Mouse (Mus musculus): ENCODE results near the gene Ctso. TPM values are rescaled to one million over a fixed set of nuclear protein-coding genes. Genes with fewer than 3 reads are reported as not detected.

Ctso gene
- 5.1 and 5.6 TPM in 2 replicates for polyA plus RNA-seq (2016; fragmentation: Nextera tagmentation; extraction: Ambion mirVana)

- Histone ChIP-seq H3K27me3 (replicated peaks) (no peaks in the 10 kb centered on the region), H3K9me3 (replicated peaks) (no peaks in the 10 kb centered on the region), H3K4me3 (peak within 1 kb of the TSS; percentile 87), H3K27ac (peak within 1 kb of the TSS; percentile 75), H3K4me2 (peak within 1 kb of the TSS; percentile 56), H3K9ac (peak within 1 kb of the TSS; percentile 81), H3K4me1 (0 out of 2 replicates have a peak, but pooled peaks cover 7% of the 10 kb centered on the region), H3K36me3 (no peaks in the 10 kb centered on the region)
- WGBS (ENCODE audit: insufficient replicate concordance): 11% methylated on average over 27 of the region's 27 CpGs
- peak; percentile 94 for ATAC-seq
Measured at GRCm38 (mm10) chr3:81932141-81933101, at the start of gene Ctso. Ctso (plus strand) TSS chr3:81932601.

GRCm38 (mm10) chr3:81883916-81884315, 48.5 kb upstream of the Ctso start:
- Histone ChIP-seq H3K4me1 (no peaks in the 10 kb centered on the region), H3K36me3 (no peaks in the 10 kb centered on the region), H3K9me3 (replicated peaks) (no peaks in the 10 kb centered on the region), H3K27me3 (replicated peaks) (no peaks in the 10 kb centered on the region), H3K9ac (no peak overlapping the region), H3K27ac (no peak overlapping the region), H3K4me2 (no peak overlapping the region), H3K4me3 (no peak overlapping the region)
- ATAC-seq: no peak

DNA sequence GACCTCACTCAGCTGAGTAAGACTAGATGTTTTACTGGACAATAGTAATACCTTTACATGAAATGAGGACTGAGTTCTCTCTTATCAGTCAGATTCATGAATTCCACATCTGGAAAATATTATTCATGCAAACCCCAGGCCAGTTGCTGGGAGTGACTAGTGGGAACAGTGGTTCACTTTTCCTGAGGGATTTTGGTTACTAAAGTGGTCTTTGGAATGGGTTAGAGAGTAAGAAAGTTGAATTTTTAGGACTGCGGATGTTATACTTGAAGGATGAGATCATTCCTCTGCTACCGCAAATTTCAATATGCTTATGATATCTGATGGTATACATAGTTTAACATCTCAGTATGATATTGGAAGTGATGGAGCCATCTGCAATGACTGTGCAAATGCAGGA, 46.8 kb upstream of the Ctso start:
- WGBS (ENCODE audit: insufficient replicate concordance): 83% methylated on average over 2 of the region's 2 CpGs
- Histone ChIP-seq H3K9ac (no peak overlapping the region), H3K4me2 (no peak overlapping the region), H3K9me3 (replicated peaks) (no peaks in the 10 kb centered on the region), H3K27ac (no peak overlapping the region), H3K4me1 (no peaks in the 10 kb centered on the region), H3K36me3 (no peaks in the 10 kb centered on the region), H3K4me3 (no peak overlapping the region), H3K27me3 (replicated peaks) (no peaks in the 10 kb centered on the region)
- no peak for ATAC-seq

DNA sequence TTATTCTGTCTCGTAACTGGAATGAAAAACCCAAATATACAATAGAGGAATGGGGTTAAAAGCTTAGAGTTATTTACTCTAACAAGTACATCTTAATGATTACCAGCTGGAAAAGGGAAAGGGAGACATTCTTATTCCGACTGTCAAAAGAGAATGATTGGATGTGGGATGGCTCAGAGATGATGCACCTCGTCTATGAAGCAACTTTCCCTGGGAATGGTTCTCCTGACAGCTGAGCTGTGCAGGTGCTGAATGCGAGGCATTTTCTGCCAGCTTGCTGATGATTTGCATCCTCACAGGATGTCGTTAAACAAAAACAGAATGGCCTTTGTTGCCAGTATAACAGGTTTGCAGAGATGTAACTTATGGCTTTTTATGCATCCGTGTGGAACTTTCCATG, 43.3 kb upstream of the Ctso start:
- Histone ChIP-seq H3K9me3 (replicated peaks) (no peaks in the 10 kb centered on the region), H3K4me2 (no peak overlapping the region), H3K4me3 (no peak overlapping the region), H3K9ac (no peak overlapping the region), H3K27ac (no peak overlapping the region), H3K27me3 (replicated peaks) (no peaks in the 10 kb centered on the region), H3K36me3 (no peaks in the 10 kb centered on the region), H3K4me1 (no peaks in the 10 kb centered on the region)
- no peak for ATAC-seq
- 57% methylated on average over 6 of the region's 6 CpGs for WGBS (ENCODE audit: insufficient replicate concordance)

DNA sequence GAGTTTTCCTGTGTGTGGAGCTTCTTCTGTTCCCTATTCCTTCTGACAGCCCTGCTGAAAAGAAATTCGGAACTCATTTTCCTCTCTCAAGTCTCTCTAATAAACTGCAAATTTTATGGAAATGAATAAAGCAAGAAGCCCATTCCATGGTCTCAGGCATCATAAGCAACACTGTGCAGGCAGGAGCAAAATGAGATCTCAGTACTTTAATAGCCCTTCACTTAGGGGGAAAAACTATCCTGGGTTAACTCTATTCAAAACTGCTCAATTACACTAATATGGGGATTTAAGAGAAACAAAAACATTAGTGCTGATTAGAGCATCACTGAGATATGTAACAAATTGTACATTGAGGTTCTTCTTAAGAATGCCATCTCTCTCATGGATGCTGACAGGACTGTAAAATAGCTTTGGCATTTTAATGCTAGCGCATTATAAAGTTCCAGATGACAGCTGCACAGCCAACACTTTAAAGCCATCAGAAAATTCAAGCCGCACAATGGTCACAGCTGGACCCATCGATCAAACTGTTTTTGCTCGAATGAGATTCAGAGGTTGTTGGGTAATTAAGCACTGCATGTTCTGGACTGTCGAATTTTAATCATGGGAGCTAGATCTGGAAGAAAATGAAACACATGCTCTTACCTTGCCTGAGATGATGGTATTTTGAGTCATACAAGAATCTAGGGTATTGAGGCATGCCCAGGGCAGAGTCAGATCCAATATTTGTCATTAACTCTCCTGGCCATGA, 21.9 kb upstream of the Ctso start:
- Histone ChIP-seq H3K9me3 (replicated peaks) (no peaks in the 10 kb centered on the region), H3K36me3 (no peaks in the 10 kb centered on the region), H3K27me3 (replicated peaks) (no peaks in the 10 kb centered on the region), H3K4me3 (no peak overlapping the region), H3K27ac (no peak overlapping the region), H3K9ac (no peak overlapping the region), H3K4me2 (no peak overlapping the region), H3K4me1 (no peaks in the 10 kb centered on the region)
- 66% methylated on average over 6 of the region's 6 CpGs for WGBS (ENCODE audit: insufficient replicate concordance)
- no peak for ATAC-seq

DNA sequence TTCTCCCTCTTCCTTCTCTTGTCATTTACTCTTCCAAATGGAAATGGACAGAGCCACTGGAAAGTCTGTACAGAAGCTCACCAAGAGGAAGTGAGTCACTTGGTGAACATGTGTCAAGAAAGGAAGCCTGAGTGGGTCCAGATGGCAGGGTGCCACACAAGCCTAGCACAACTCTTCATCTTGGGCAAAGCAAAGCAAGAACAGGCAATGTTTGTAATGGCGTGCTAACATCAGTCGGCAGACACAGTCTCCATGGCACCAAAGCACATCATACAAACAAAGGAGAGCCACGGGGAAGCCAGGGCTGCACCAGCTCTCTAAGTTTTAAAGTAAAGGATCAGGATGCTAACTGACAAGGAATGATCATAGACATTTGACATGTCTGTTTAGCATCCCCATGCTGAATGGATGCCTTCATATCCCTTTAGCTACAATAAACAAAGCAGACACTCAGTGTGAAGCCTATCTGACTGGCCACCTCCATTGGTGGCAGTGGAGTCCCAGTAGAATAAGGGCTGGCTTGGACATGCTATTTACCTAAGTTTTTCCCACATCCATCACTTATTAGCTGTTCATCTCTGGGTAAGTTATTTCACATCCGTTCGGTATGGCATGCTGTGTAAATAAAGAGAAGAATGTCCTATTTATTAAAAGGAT, 16.2 kb upstream of the Ctso start:
- H3K4me1 ChIP-seq: no peaks in the 10 kb centered on the region
- ATAC-seq: no peak
- no peaks in the 10 kb centered on the region for H3K27me3 ChIP-seq (replicated peaks)
- H3K27ac ChIP-seq: no peak overlapping the region
- no peaks in the 10 kb centered on the region for H3K9me3 ChIP-seq (replicated peaks)
- no peak overlapping the region for H3K4me2 ChIP-seq
- WGBS (ENCODE audit: insufficient replicate concordance): 68% methylated on average over 5 of the region's 5 CpGs
- H3K4me3 ChIP-seq: no peak overlapping the region
- H3K9ac ChIP-seq: no peak overlapping the region
- no peaks in the 10 kb centered on the region for H3K36me3 ChIP-seq

DNA sequence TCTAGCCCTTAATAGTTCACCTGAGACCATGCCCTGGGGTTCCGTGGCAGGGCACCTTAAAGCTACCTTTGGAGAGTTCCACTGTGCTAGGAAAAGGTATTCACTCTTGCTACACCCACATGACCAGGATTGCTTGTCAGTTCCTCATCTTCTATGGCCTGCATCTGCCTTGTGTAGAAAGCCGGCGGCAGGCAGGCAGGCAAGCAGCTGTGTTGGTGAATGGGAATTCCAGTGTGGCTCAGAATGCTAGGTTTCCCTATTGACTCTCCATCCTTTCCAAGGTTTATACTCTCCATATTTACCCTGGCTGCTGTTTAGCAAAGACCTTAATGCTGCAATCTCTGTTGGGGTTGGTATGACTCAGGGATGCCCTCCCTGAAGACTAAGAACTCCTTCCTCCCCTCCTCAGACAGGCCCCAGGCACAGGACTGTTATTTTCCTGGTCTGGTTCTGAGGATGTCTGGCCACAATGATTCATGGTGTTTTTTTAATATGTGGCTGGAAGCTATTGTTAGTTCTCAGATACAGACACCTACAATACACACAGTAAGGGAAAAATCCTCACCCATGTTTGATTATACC, 15.0 kb upstream of the Ctso start:
- H3K27me3 ChIP-seq (replicated peaks): no peaks in the 10 kb centered on the region
- H3K4me2 ChIP-seq: no peak overlapping the region
- no peak overlapping the region for H3K4me3 ChIP-seq
- no peaks in the 10 kb centered on the region for H3K4me1 ChIP-seq
- no peak for ATAC-seq
- H3K36me3 ChIP-seq: no peaks in the 10 kb centered on the region
- no peak overlapping the region for H3K9ac ChIP-seq
- no peaks in the 10 kb centered on the region for H3K9me3 ChIP-seq (replicated peaks)
- WGBS (ENCODE audit: insufficient replicate concordance): 77% methylated on average over 3 of the region's 3 CpGs
- H3K27ac ChIP-seq: no peak overlapping the region

GRCm38 (mm10) chr3:81918215-81918614, 14.2 kb upstream of the Ctso start:
- Histone ChIP-seq H3K4me1 (no peaks in the 10 kb centered on the region), H3K9ac (no peak overlapping the region), H3K4me3 (no peak overlapping the region), H3K36me3 (no peaks in the 10 kb centered on the region), H3K9me3 (replicated peaks) (no peaks in the 10 kb centered on the region), H3K4me2 (no peak overlapping the region), H3K27me3 (replicated peaks) (no peaks in the 10 kb centered on the region), H3K27ac (no peak overlapping the region)
- no peak for ATAC-seq
- WGBS (ENCODE audit: insufficient replicate concordance): 71% methylated on average over 8 of the region's 8 CpGs

GRCm38 (mm10) chr3:81919681-81920080, 12.7 kb upstream of the Ctso start:
- Histone ChIP-seq H3K4me2 (no peak overlapping the region), H3K27ac (no peak overlapping the region), H3K4me1 (no peaks in the 10 kb centered on the region), H3K9me3 (replicated peaks) (no peaks in the 10 kb centered on the region), H3K27me3 (replicated peaks) (no peaks in the 10 kb centered on the region), H3K4me3 (no peak overlapping the region), H3K9ac (no peak overlapping the region), H3K36me3 (no peaks in the 10 kb centered on the region)
- 66% methylated on average over 3 of the region's 3 CpGs for WGBS (ENCODE audit: insufficient replicate concordance)
- no peak for ATAC-seq

GRCm38 (mm10) chr3:81922910-81923309, 9.5 kb upstream of the Ctso start:
- H3K4me3 ChIP-seq: no peak overlapping the region
- H3K36me3 ChIP-seq: no peaks in the 10 kb centered on the region
- WGBS (ENCODE audit: insufficient replicate concordance): 28% methylated on average over 4 of the region's 4 CpGs
- H3K9me3 ChIP-seq (replicated peaks): no peaks in the 10 kb centered on the region
- H3K27me3 ChIP-seq (replicated peaks): no peaks in the 10 kb centered on the region
- ATAC-seq: no peak
- no peak overlapping the region for H3K4me2 ChIP-seq
- H3K4me1 ChIP-seq: no peaks in the 10 kb centered on the region
- H3K9ac ChIP-seq: no peak overlapping the region
- no peak overlapping the region for H3K27ac ChIP-seq

- H3K4me2 ChIP-seq: no peak overlapping the region
- no peaks in the 10 kb centered on the region for H3K9me3 ChIP-seq (replicated peaks)
- H3K27ac ChIP-seq: no peak overlapping the region
- H3K9ac ChIP-seq: no peak overlapping the region
- no peak overlapping the region for H3K4me3 ChIP-seq
- ATAC-seq: no peak
- no peaks in the 10 kb centered on the region for H3K36me3 ChIP-seq
- 0% methylated on average over 1 of the region's 1 CpGs for WGBS (ENCODE audit: insufficient replicate concordance)
- H3K4me1 ChIP-seq: no peaks in the 10 kb centered on the region
- H3K27me3 ChIP-seq (replicated peaks): no peaks in the 10 kb centered on the region
Measured at GRCm38 (mm10) chr3:81924931-81925330, 7.5 kb upstream of the Ctso start.

DNA sequence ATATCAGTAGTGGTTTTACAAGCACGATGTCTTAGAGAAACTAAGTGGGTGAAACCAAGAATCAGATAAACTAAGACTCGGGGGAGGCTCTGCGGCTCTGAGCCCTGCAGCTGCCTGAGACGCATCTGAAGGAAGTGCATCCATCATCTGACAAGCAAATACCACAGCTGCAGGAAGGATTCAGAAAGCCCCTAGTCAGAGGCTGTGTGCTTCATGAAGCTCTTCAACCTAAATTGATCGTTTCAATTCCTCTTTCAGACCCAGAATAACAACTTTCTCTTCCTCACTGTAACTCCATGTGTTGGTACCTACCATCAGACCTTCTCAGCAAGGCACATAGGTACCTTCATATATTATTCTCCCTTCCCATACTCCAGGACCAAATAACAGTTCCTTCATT, 6.5 kb upstream of the Ctso start:
- H3K9me3 ChIP-seq (replicated peaks): no peaks in the 10 kb centered on the region
- no peak overlapping the region for H3K4me3 ChIP-seq
- H3K36me3 ChIP-seq: no peaks in the 10 kb centered on the region
- WGBS (ENCODE audit: insufficient replicate concordance): 12% methylated on average over 5 of the region's 5 CpGs
- H3K4me2 ChIP-seq: no peak overlapping the region
- H3K9ac ChIP-seq: no peak overlapping the region
- no peaks in the 10 kb centered on the region for H3K4me1 ChIP-seq
- H3K27ac ChIP-seq: no peak overlapping the region
- no peak for ATAC-seq
- H3K27me3 ChIP-seq (replicated peaks): no peaks in the 10 kb centered on the region

All from liver, embryonic 12.5 days (tissue).